Mouse (Mus musculus) kidney, postnatal 10 days (tissue): ENCODE results near the gene Rab11fip4.
"Not testable (repeated sequence)": the region's sequence is repeated elsewhere in the genome, so short reads cannot be mapped to it uniquely, and the experiment has no call there.

Source experiments
- DNase-seq: peaks from one replicate; pipeline ENCODE4 v3.0.0; 2021; ENCODE audit warnings: mixed read lengths

Gene Rab11fip4

DNA sequence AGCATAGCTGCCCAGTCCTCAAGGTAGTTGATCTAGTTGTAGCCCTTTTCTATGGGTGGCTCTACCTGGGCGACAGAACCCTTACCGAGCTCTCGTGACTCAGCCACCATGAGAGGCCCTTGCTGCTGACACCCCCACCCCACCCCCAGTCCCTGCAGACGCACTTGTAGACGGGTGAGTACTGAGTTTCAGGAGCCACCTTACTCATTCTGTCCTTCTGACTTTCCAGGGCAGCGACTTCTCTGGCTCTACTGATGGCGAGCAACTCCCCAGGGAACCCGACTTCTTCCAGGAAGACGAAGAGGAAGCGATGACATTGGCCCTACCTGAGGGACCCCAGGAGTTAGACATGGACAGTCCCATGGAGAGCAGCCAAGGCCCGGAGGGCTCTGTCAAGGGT lies 89.5 kb downstream of the Rab11fip4 start:
- no peak for DNase-seq

GRCm38 (mm10) chr11:79681182-79681581 lies 90.2 kb downstream of the Rab11fip4 start:
- no peak for DNase-seq

- no peak for DNase-seq
Measured at GRCm38 (mm10) chr11:79681798-79682197, 90.8 kb downstream of the Rab11fip4 start.

GRCm38 (mm10) chr11:79685109-79685508 lies 94.1 kb downstream of the Rab11fip4 start:
- no peak for DNase-seq

DNA sequence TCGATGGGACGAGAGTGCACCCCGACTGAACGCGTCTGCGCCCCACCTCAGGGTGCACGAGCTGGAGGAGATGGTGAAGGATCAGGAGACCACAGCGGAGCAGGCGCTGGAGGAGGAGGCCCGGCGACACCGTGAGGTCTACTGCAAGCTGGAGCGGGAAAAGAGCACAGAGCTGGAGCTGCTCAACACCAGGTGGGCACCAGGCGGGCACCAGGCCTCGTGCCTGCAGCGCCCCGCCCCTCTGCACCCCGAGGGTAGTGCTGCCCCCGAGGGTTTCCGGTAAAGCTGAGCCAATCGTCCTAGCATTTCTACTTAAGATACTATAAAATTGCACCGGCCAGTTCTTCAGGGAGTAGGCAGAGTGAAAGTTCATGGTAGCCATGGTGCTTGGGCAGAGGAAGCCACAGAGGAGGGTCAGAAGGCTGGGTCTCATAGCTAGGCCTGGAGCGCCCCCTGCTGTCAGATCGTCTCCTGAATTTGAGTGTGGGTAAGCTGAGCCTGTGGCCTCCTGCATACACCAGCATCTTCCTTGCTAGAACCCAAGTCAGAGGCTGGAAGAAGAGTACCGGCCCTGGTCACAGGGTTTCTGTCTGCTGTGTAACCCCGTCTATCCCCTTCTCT lies 95.6 kb downstream of the Rab11fip4 start:
- DNase-seq, result peak; percentile 95

DNA sequence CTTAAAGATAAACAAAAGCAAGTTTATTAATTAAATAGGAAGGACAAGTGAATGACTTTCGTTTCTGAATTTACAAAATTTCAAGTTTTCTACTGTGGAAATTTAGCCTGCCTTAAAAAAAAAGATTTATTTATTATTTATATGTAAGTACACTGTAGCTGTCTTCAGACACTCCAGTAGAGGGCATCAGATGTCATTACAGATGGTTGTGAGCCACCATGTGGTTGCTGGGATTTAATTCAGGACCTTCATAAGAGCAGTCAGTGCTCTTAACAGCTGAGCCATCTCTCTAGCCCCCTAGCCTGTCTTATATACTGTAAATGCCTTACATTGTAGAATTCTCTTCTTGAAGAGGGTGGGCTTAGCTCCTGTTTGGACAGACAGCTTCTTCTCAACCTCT lies 98.9 kb downstream of the Rab11fip4 start:
- DNase-seq, result no peak

DNA sequence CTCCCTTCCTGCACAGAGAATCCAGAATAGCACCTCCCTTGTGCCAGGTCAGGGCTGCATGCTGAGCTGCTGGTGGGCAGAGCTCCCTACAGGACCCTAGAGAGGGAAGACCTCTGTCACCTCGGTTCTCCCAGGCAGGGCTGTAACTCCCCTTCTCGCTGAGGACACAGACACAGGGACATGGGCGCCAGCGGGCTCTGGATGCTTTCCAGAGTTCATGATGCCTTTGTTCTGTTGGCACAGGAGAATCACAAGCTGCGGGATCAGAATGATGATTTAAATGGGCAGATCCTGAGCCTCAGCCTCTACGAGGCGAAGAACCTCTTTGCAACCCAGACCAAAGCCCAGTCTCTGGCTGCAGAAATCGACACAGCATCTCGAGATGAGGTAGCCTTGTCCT lies 100.5 kb downstream of the Rab11fip4 start:
- DNase-seq, result no peak

DNA sequence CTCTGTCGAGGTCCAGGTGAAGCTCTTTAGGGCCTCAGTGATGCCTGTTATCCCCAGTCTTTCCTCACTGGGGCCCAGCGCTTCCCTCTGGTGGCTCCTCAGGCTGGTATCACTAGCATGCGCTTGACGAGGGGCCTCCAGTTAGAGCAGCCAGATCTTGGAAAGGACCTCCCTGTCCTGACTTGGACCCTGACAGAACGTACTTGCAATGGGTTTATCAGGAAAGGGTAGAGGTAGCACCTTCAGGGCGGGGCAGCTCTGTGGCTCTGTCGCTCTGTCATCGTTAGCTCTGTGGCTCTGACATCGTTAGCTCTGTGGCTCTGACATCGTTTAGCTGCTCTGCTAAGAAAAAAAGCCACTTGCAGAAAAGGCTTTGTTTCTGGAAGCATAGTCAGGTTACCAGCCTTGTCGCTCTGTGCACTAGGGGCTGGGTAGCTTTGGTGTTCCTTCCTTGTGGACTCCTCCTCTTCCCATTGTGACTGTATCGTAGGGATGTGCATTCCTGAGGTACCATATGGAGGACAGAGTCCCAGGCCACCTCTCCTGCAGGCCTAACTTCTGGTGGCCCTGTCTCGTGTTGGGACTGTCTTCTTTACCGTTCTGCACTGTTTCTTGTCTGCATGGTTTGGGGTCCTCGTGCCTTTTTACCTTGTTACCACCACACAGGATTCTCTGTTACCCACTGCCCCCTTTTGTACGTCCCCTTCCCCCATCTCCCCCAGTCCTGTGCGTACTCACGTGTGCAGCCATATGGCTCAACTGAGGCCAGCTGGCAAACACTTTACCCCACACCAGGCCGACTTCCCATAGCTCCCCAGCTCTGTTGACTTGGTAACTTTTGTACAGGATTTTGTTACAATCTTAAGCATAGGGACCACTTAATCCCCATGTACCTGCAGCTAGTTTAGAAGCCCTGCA lies 105.6 kb downstream of the Rab11fip4 start:
- DNase-seq, result no peak

DNA sequence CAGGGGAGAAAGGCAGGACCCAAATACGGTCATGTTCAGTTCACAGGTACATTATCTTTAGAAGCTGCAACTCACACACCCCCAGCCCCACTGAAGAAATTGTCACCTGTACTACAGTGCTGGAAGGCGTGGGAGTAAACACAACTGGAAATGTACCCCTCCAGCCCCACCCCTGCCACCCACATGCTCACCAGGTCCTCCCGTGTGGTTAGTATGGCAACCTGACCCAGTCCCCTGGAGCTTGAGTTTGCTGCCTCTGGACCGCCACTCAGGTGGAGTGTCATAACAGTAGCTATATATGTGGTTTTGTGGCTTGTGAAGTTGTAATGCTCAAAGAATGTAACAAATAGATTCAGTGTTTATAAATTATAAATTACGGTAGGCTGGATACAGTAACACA lies 107.1 kb downstream of the Rab11fip4 start:
- no peak for DNase-seq

- not testable (repeated sequence) for DNase-seq
Measured at GRCm38 (mm10) chr11:79698542-79698941, 107.5 kb downstream of the Rab11fip4 start.

DNA sequence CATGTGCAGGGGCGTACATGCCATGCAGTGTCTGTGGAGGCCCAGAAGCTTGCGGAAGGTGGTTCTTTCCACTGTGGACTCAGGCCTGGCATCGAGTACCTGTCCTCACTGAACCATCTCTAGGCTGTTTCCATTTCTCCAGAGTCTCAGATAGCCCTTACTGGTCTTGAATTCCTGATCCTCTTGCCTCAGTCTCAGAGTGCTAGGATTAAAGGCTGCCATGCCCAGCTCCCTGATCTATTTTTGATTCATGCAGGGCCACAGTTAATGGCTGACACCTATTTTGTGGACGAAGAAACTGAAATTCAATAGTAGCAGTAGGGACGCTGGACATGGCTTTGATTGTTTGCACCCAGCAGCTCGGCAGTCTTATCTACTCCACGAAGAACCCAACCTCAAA lies 110.5 kb downstream of the Rab11fip4 start:
- DNase-seq, result no peak

DNA sequence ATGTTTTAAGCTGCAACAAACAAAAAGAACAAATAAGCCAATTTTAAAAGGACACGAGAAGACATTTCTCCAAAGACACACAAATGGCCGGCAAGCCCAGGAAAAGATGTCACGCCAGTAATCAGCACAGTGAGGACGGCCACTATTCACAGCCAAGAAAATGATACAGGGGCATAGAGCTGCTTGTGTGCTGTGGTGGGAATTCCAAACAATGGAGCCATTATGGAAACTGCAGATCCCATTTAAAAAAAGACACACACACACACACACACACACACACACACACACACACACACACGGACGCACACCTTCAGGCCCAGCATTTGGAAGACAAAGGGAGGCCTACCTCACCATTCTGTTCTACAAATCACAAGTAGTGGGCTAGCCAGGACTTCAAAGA lies 111.1 kb downstream of the Rab11fip4 start:
- no peak for DNase-seq

- DNase-seq, result peak; percentile 61
Measured at GRCm38 (mm10) chr11:79703452-79703851, 112.4 kb downstream of the Rab11fip4 start.

DNA sequence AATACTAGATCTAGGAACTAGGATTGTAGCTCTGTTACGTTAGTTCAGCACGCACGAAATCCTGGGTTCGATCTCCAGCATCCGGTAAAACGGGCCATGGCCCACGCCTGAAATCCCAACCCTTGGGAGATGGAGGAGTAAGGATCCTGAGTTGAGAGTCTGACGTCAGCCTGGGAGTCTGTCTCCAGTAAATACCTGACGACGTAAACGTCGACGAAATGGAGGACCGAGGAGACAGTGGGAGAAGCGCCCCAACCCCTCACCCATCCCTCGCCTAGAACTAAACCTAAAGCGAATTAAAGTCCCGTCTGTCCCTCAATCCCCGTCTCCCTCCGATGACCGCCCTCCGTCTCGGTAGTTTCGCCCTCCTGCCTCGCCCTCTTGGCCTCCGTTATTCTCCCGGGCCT lies 112.9 kb downstream of the Rab11fip4 start:
- DNase-seq, result no peak

DNA sequence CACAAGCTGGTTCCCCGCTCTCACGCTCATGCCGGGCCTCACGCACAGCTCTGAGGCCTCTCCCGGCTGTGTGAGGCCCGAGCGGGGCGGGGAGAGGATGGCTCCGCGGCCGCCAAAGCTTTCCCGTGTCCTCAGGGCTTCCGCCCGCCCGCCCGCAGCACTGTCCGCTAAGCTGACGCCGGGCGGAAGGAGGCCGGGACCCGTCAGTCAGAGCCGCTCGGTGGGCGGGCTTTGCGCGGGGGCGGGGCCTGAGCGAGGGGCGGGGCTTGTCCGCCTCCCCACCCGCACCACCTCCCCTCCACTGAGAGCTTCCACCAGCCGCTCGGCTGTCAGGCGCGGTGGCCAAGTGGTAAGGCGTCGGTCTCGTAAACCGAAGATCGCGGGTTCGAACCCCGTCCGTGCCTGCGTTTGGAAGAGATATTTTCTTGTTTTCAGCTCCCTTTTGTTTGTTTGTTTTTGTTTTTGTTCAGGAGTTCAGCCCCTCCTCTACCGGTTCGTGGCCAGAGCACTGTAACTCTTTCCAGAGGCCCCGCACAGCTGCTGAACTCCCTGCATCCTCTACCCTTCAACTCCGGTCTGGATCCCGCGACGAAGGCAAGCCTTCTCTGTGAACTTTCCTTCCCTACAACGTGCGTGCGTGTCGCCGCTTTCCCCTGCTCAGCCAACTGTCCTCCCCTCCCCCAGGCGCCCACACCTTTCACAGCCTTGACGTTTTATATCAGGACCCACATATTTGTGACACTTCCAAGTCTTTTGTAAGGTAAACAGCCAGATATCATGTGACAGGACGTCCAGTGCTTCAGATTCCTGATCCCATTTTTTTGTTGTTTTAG lies 113.5 kb downstream of the Rab11fip4 start:
- DNase-seq, result peak; percentile 98

GRCm38 (mm10) chr11:79707084-79707483 lies 116.1 kb downstream of the Rab11fip4 start:
- no peak for DNase-seq

DNA sequence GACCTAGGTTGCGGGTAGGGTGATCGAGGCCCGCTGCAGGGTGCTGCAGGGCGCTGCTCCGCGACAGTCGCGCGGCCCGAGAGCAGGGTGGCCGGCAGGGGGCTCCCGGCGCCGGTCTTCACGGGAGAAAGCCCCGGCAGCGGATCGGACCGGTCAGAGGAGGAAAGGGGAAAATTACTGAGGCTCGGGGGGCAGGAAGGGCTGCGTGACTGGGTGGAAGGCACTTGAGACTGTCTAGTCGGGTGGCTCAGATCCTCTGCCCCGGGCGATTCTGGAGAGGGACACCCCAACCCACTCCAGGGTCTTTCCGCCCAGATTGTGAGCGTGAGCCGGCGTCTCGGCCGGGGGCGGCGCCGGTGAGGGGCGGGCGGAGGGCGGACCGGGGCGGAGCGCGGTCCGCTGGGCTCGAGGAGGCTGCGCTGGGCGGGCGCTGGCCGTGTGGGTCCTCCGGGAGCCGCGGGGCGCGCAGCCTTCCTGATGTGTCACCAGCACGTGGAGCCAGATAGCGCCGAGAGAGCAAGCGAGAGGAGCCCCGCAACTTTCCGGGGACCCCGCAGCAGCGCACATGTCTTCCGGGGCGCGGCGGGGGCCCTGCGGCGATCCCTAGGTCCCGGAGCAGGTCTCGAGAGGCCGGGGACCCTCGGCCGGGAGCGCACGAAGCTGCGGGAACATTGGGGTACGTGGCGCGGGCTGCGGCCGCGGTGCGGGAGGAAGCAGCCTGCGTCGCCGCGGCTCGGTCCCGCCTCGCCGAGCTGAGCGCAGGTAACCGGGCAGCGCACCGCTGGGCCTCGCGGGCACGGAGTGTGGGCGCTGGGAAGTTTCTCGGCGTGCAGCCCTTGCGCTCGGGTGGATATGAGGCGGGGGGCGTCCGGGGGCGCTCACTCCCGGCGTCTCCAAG lies 120.1 kb downstream of the Rab11fip4 start:
- DNase-seq, result peak; percentile 94

GRCm38 (mm10) chr11:79711766-79712369 lies 120.9 kb downstream of the Rab11fip4 start:
- peak; percentile 68 for DNase-seq

GRCm38 (mm10) chr11:79713184-79713583 lies 122.2 kb downstream of the Rab11fip4 start:
- peak; percentile 66 for DNase-seq

GRCm38 (mm10) chr11:79713678-79714077 lies 122.7 kb downstream of the Rab11fip4 start:
- DNase-seq, result no peak

GRCm38 (mm10) chr11:79714082-79714742 lies 123.2 kb downstream of the Rab11fip4 start:
- DNase-seq, result peak; percentile 40
